Mouse (Mus musculus): Measurements from ENCODE around the gene Arid5b. TPM values are rescaled to one million over a fixed set of nuclear protein-coding genes. Genes with fewer than 3 reads are reported as not detected.

Arid5b gene
- polyA plus RNA-seq, 1 experiment: 14.3 TPM

- 76% methylated on average over 4 of the region's 4 CpGs for WGBS
- Histone ChIP-seq H3K27ac (ENCODE audit: control insufficient read depth, insufficient read depth, low read depth, low read length, poor library complexity) (no peak overlapping the region), H3K4me3 (replicated peaks; ENCODE audit: control insufficient read depth, low read depth, low read length) (no peak overlapping the region), H3K4me1 (ENCODE audit: control insufficient read depth, insufficient read depth, low read length) (no peaks in the 10 kb centered on the region; the same call in 1 of the 2 replicates)
- no peak for TF ChIP-seq CTCF (IDR thresholded peaks at IDR 0.05; ENCODE audit: control insufficient read depth, insufficient read depth, low read length)
- no peak for TF ChIP-seq POLR2A (IDR thresholded peaks at IDR 0.05; ENCODE audit: borderline replicate concordance, control insufficient read depth, low read depth, low read length)
These were observed 99.2 kb downstream of the Arid5b start for GRCm38 (mm10) chr10:68179339-68179738.

GRCm38 (mm10) chr10:68177697-68178485 lies 100.6 kb downstream of the Arid5b start:
- TF ChIP-seq CTCF (IDR thresholded peaks at IDR 0.05; ENCODE audit: control insufficient read depth, insufficient read depth, low read length): no peak
- no peak for TF ChIP-seq POLR2A (IDR thresholded peaks at IDR 0.05; ENCODE audit: borderline replicate concordance, control insufficient read depth, low read depth, low read length)

GRCm38 (mm10) chr10:68175811-68176210 lies 102.7 kb downstream of the Arid5b start:
- Histone ChIP-seq H3K4me1 (ENCODE audit: control insufficient read depth, insufficient read depth, low read length) (no peaks in the 10 kb centered on the region; the same call in 1 of the 2 replicates), H3K4me3 (replicated peaks; ENCODE audit: control insufficient read depth, low read depth, low read length) (no peak overlapping the region), H3K27ac (ENCODE audit: control insufficient read depth, insufficient read depth, low read depth, low read length, poor library complexity) (no peak overlapping the region)
- TF ChIP-seq CTCF (IDR thresholded peaks at IDR 0.05; ENCODE audit: control insufficient read depth, insufficient read depth, low read length) (no peak), POLR2A (IDR thresholded peaks at IDR 0.05; ENCODE audit: borderline replicate concordance, control insufficient read depth, low read depth, low read length) (no peak)
- WGBS: 95% methylated on average over 5 of the region's 5 CpGs

More at GRCm38 (mm10) chr10:68177697-68178485, 100.6 kb downstream of the Arid5b start:
- WGBS: 84% methylated on average over 10 of the region's 10 CpGs
- Histone ChIP-seq H3K4me1 (ENCODE audit: control insufficient read depth, insufficient read depth, low read length) (no peaks in the 10 kb centered on the region; the same call in 1 of the 2 replicates), H3K27ac (ENCODE audit: control insufficient read depth, insufficient read depth, low read depth, low read length, poor library complexity) (no peak overlapping the region), H3K4me3 (replicated peaks; ENCODE audit: control insufficient read depth, low read depth, low read length) (no peak overlapping the region)

GRCm38 (mm10) chr10:68173634-68174033 lies 104.9 kb downstream of the Arid5b start:
- no peaks in the 10 kb centered on the region; the same call in 1 of the 2 replicates for H3K4me1 ChIP-seq (ENCODE audit: control insufficient read depth, insufficient read depth, low read length)
- WGBS: 88% methylated on average over 9 of the region's 9 CpGs
- no peak overlapping the region for H3K4me3 ChIP-seq (replicated peaks; ENCODE audit: control insufficient read depth, low read depth, low read length)
- H3K27ac ChIP-seq (ENCODE audit: control insufficient read depth, insufficient read depth, low read depth, low read length, poor library complexity): no peak overlapping the region
- TF ChIP-seq CTCF (IDR thresholded peaks at IDR 0.05; ENCODE audit: control insufficient read depth, insufficient read depth, low read length): no peak
- TF ChIP-seq POLR2A (IDR thresholded peaks at IDR 0.05; ENCODE audit: borderline replicate concordance, control insufficient read depth, low read depth, low read length): no peak

- TF ChIP-seq POLR2A (IDR thresholded peaks at IDR 0.05; ENCODE audit: borderline replicate concordance, control insufficient read depth, low read depth, low read length) (no peak), CTCF (IDR thresholded peaks at IDR 0.05; ENCODE audit: control insufficient read depth, insufficient read depth, low read length) (no peak)
- no peak overlapping the region for H3K4me3 ChIP-seq (replicated peaks; ENCODE audit: control insufficient read depth, low read depth, low read length)
- H3K27ac ChIP-seq (ENCODE audit: control insufficient read depth, insufficient read depth, low read depth, low read length, poor library complexity): no peak overlapping the region
- no peaks in the 10 kb centered on the region; the same call in 1 of the 2 replicates for H3K4me1 ChIP-seq (ENCODE audit: control insufficient read depth, insufficient read depth, low read length)
- 89% methylated on average over 4 of the region's 4 CpGs for WGBS
These were observed 105.6 kb downstream of the Arid5b start for GRCm38 (mm10) chr10:68172906-68173305.

- no peaks in the 10 kb centered on the region; the same call in 1 of the 2 replicates for H3K4me1 ChIP-seq (ENCODE audit: control insufficient read depth, insufficient read depth, low read length)
- H3K4me3 ChIP-seq (replicated peaks; ENCODE audit: control insufficient read depth, low read depth, low read length): no peak overlapping the region
- 59% methylated on average over 9 of the region's 9 CpGs for WGBS
- TF ChIP-seq POLR2A (IDR thresholded peaks at IDR 0.05; ENCODE audit: borderline replicate concordance, control insufficient read depth, low read depth, low read length) (no peak), CTCF (IDR thresholded peaks at IDR 0.05; ENCODE audit: control insufficient read depth, insufficient read depth, low read length) (peak; percentile 16; the same call in 1 of the 2 replicates)
- no peak overlapping the region for H3K27ac ChIP-seq (ENCODE audit: control insufficient read depth, insufficient read depth, low read depth, low read length, poor library complexity)
These were observed 106.6 kb downstream of the Arid5b start for GRCm38 (mm10) chr10:68171974-68172373.

- no peak for TF ChIP-seq POLR2A (IDR thresholded peaks at IDR 0.05; ENCODE audit: borderline replicate concordance, control insufficient read depth, low read depth, low read length)
- TF ChIP-seq CTCF (IDR thresholded peaks at IDR 0.05; ENCODE audit: control insufficient read depth, insufficient read depth, low read length): no peak
- 81% methylated on average over 6 of the region's 6 CpGs for WGBS
- H3K4me1 ChIP-seq (ENCODE audit: control insufficient read depth, insufficient read depth, low read length): no peaks in the 10 kb centered on the region; the same call in 1 of the 2 replicates
- no peak overlapping the region for H3K4me3 ChIP-seq (replicated peaks; ENCODE audit: control insufficient read depth, low read depth, low read length)
- H3K27ac ChIP-seq (ENCODE audit: control insufficient read depth, insufficient read depth, low read depth, low read length, poor library complexity): no peak overlapping the region
These were observed 109.9 kb downstream of the Arid5b start for GRCm38 (mm10) chr10:68168613-68169012.

GRCm38 (mm10) chr10:68168141-68168540 lies 110.4 kb downstream of the Arid5b start:
- WGBS: 88% methylated on average over 8 of the region's 8 CpGs
- Histone ChIP-seq H3K27ac (ENCODE audit: control insufficient read depth, insufficient read depth, low read depth, low read length, poor library complexity) (no peak overlapping the region), H3K4me1 (ENCODE audit: control insufficient read depth, insufficient read depth, low read length) (no peaks in the 10 kb centered on the region; the same call in 1 of the 2 replicates), H3K4me3 (replicated peaks; ENCODE audit: control insufficient read depth, low read depth, low read length) (no peak overlapping the region)
- TF ChIP-seq POLR2A (IDR thresholded peaks at IDR 0.05; ENCODE audit: borderline replicate concordance, control insufficient read depth, low read depth, low read length) (no peak), CTCF (IDR thresholded peaks at IDR 0.05; ENCODE audit: control insufficient read depth, insufficient read depth, low read length) (no peak)
